ENCODE assay signal across 10 mouse cellular contexts in genomic region chr9:20916160-20916559, GRCm38 (mm10). TPM values are rescaled to one million over a fixed set of nuclear protein-coding genes. Genes with fewer than 3 reads are reported as not detected.
DNase-seq lines count a peak whose midpoint lies in the region; ATAC-seq and TF ChIP-seq lines count a peak whose summit lies in the region.
"Had no signal": no experiment of that assay in that cellular context is flagged by ENCODE, and none has a peak within 500 bp of the region (broad histone marks: within the 10 kb centered on the region; RNA-seq: fewer than 3 reads in every experiment).

No protein-coding gene starts in this region.

- TF ChIP-seq POLR2A in heart, adult 2 months (IDR thresholded peaks at IDR 0.05; ENCODE audit: insufficient read depth, low read depth, low read length) = no peak

- TF ChIP-seq EP300 in heart, adult 2 months (IDR thresholded peaks at IDR 0.05; ENCODE audit: insufficient read depth, low read depth, low read length) = no peak

- no peak for ATAC-seq in G1E (ENCODE audit: extremely low read depth, insufficient number of reproducible peaks, low FRiP score, poor library complexity, severe bottlenecking)
- no peak for ATAC-seq in midbrain, embryonic 16.5 days
- ATAC-seq: hindbrain, embryonic 16.5 days had no signal

- WGBS in heart, adult 2 months = 77% methylated on average over 4 of the region's 4 CpGs
- WGBS in midbrain, embryonic 16.5 days = 81% methylated on average over 4 of the region's 4 CpGs

- H3K27me3 ChIP-seq in heart, adult 2 months (ENCODE audit: control insufficient read depth, insufficient read depth, low read length) = no peaks in the 10 kb centered on the region
- H3K27me3 ChIP-seq in G1E (ENCODE audit: insufficient read depth, low read length) = no peaks in the 10 kb centered on the region
- H3K27me3 ChIP-seq in midbrain, embryonic 16.5 days (ENCODE audit: control insufficient read depth, insufficient read depth, low read depth, low read length) = no peaks in the 10 kb centered on the region

- H3K4me3 ChIP-seq in heart, adult 2 months = no peak overlapping the region
- no peak overlapping the region for H3K4me3 ChIP-seq in G1E (ENCODE audit: low read depth, low read length)
- no peak overlapping the region for H3K4me3 ChIP-seq in midbrain, embryonic 16.5 days (ENCODE audit: low read depth, low read length)
- H3K4me3 ChIP-seq: myocyte had no signal

- no peak overlapping the region for H3K27ac ChIP-seq in heart, adult 2 months
- no peak overlapping the region for H3K27ac ChIP-seq in midbrain, embryonic 16.5 days (ENCODE audit: low read length)

- H3K9ac ChIP-seq in heart, adult 2 months (ENCODE audit: low read depth, low read length) = no peak overlapping the region
- no peak overlapping the region for H3K9ac ChIP-seq in midbrain, embryonic 16.5 days (ENCODE audit: low read depth, low read length)

- no peaks in the 10 kb centered on the region for H3K4me1 ChIP-seq in heart, adult 2 months (ENCODE audit: control insufficient read depth, insufficient read depth, low read length)
- peaks cover 12% of the 10 kb centered on the region; the same call in 1 of the 2 replicates for H3K4me1 ChIP-seq in G1E (ENCODE audit: insufficient read depth, low read depth, low read length)
- no peaks in the 10 kb centered on the region for H3K4me1 ChIP-seq in midbrain, embryonic 16.5 days (ENCODE audit: control insufficient read depth, insufficient read depth, low read length)

- no peaks in the 10 kb centered on the region for H3K79me2 ChIP-seq in heart, adult 2 months (replicated peaks; ENCODE audit: control insufficient read depth, insufficient read depth, low read length)

- no peaks in the 10 kb centered on the region for H3K36me3 ChIP-seq in heart, adult 2 months (ENCODE audit: control insufficient read depth, insufficient read depth, low read length)
- peaks cover 100% of the 10 kb centered on the region for H3K36me3 ChIP-seq in G1E (replicated peaks)
- peaks cover 83% of the 10 kb centered on the region for H3K36me3 ChIP-seq in midbrain, embryonic 16.5 days (ENCODE audit: control insufficient read depth, insufficient read depth, low read length)

- intact Hi-C loops in heart, adult 2 months (cut with DNase I) = loop anchor here (1.0 kb wide), 1 partner anchor 81 kb away; no protein-coding TSS in a partner anchor

- no peaks in the 10 kb centered on the region for H3K9me3 ChIP-seq in G1E (replicated peaks)
- H3K9me3 ChIP-seq in midbrain, embryonic 16.5 days (replicated peaks; ENCODE audit: control insufficient read depth, low read length, poor library complexity, severe bottlenecking) = no peaks in the 10 kb centered on the region

- H3K4me2 ChIP-seq in midbrain, embryonic 16.5 days (ENCODE audit: low read length) = no peak overlapping the region

- DNase-seq in heart, adult 2 months = no peak
- DNase-seq in heart, adult 9 months (ENCODE audit: low spot score in 2 of 2) = no peak
- DNase-seq in G1E (ENCODE audit: low spot score) = peak; percentile 66
- DNase-seq in kidney, postnatal 14 days = peak; percentile 46
- peak; percentile 12 for DNase-seq in spleen, adult 12 weeks (ENCODE audit: low spot score)
- no peak for DNase-seq in adipocyte (ENCODE audit: low spot score)
- no peak for DNase-seq in ovary, postnatal 10 days (ENCODE audit: low spot score)

- TF ChIP-seq CTCF in heart, adult 2 months (IDR thresholded peaks at IDR 0.05) = peak; percentile 71
- TF ChIP-seq CTCF in G1E (IDR thresholded peaks at IDR 0.05; ENCODE audit: low read depth, low read length) = peak; percentile 57

RNA-seq across cellular contexts. Expression of gene Eif3g, which starts 17.7 kb away (rescaled TPM):
- 100 to 1,000 TPM; 101 to 113 TPM for total RNA-seq in heart, adult 2 months (2021)
- polyA plus RNA-seq in heart, adult 2 months (2012; rRNA removed) = 69.6 and 69.9 TPM in 2 replicates
- total RNA-seq in G1E (2014; fragmentation: Nextera tagmentation) (198 and 222 TPM in 2 replicates), G1E (2017) (173 and 175 TPM in 2 replicates)
- polyA plus RNA-seq in G1E (2012) = 475 and 545 TPM in 2 replicates
- 243 TPM in 2 replicates for polyA plus RNA-seq in midbrain, embryonic 16.5 days (2015; fragmentation: Nextera tagmentation; extraction: Ambion mirVana)

RNA-seq across cellular contexts. Expression of gene Ppan, which starts 28.2 kb away (rescaled TPM):
- total RNA-seq in heart, adult 2 months (2021) = 1 to 10 TPM; 5.9 to 6.7 TPM
- polyA plus RNA-seq in heart, adult 2 months (2012; rRNA removed) = 11.9 and 18.8 TPM in 2 replicates
- 40.3 and 47.7 TPM in 2 replicates for total RNA-seq in G1E (2014; fragmentation: Nextera tagmentation)
- total RNA-seq in G1E (2017) = 66.9 and 71.7 TPM in 2 replicates
- polyA plus RNA-seq in G1E (2012) = 297 and 313 TPM in 2 replicates
- 48.8 and 51.1 TPM in 2 replicates for polyA plus RNA-seq in midbrain, embryonic 16.5 days (2015; fragmentation: Nextera tagmentation; extraction: Ambion mirVana)

RNA-seq across cellular contexts. Expression of gene Angptl6, which starts 36.6 kb away (rescaled TPM):
- total RNA-seq in heart, adult 2 months (2021) = 1 to 10 TPM; 3.9 to 4.0 TPM
- polyA plus RNA-seq in heart, adult 2 months (2012; rRNA removed) = 4.0 and 5.4 TPM in 2 replicates
- total RNA-seq in G1E (2014; fragmentation: Nextera tagmentation) (1.2 and 5.1 TPM in 2 replicates), G1E (2017) (0.66 and 0.93 TPM in 2 replicates)
- polyA plus RNA-seq in G1E (2012) = 2.4 and 3.1 TPM in 2 replicates
- 15.2 and 17.7 TPM in 2 replicates for polyA plus RNA-seq in midbrain, embryonic 16.5 days (2015; fragmentation: Nextera tagmentation; extraction: Ambion mirVana)

RNA-seq across cellular contexts. Expression of gene Dnmt1, which starts 43.5 kb away (rescaled TPM):
- total RNA-seq in heart, adult 2 months (2021) = 10 to 100 TPM; 11.1 to 11.6 TPM
- polyA plus RNA-seq in heart, adult 2 months (2012; rRNA removed) = 9.1 and 11.7 TPM in 2 replicates
- total RNA-seq in G1E (2014; fragmentation: Nextera tagmentation) (142 and 148 TPM in 2 replicates), G1E (2017) (167 and 197 TPM in 2 replicates)
- polyA plus RNA-seq in G1E (2012) = 178 and 209 TPM in 2 replicates
- 67.7 and 71.7 TPM in 2 replicates for polyA plus RNA-seq in midbrain, embryonic 16.5 days (2015; fragmentation: Nextera tagmentation; extraction: Ambion mirVana)

RNA-seq across cellular contexts. Expression of gene A230050P20Rik, which starts 47.7 kb away (rescaled TPM):
- total RNA-seq in heart, adult 2 months (2021) = 1 to 10 TPM; 3.9 to 4.3 TPM
- 16.4 and 21.2 TPM in 2 replicates for polyA plus RNA-seq in heart, adult 2 months (2012; rRNA removed)
- not detected in 2 replicates for total RNA-seq in G1E (2014; fragmentation: Nextera tagmentation)
- 0.05 TPM in 1 of 2 replicates, not detected in the other for total RNA-seq in G1E (2017)
- polyA plus RNA-seq in G1E (2012) = 0.04 and 0.05 TPM in 2 replicates
- polyA plus RNA-seq in midbrain, embryonic 16.5 days (2015; fragmentation: Nextera tagmentation; extraction: Ambion mirVana) = 7.1 and 13.7 TPM in 2 replicates

Comparison
In these comparisons a context has a peak if more than half of its experiments do, and no peak if none do; other contexts are left out.
1. DNase-seq: peak in G1E (single experiment), kidney, postnatal 14 days (single experiment) and spleen, adult 12 weeks (single experiment); none in heart, adult 2 months (0 of 2), heart, adult 9 months (0 of 2), adipocyte (single experiment) and ovary, postnatal 10 days (single experiment).